Mouse (Mus musculus) myocyte (in vitro differentiated cells): ENCODE measurements at regions not wholly inside any gene's neighbourhood (a gene's known extent, or its start where the extent isn't known, plus 50 kb on each side); places are given as distances from the start of the nearest gene placed in this dataset.

ENCODE experiments used
- E2F4 ChIP-seq: IDR thresholded peaks from one replicate; pipeline ENCODE4 v1.6.1; 2011; ENCODE audit warnings: mild to moderate bottlenecking, control low read depth, moderate library complexity; ENCODE audit not compliant: insufficient read depth
- MAX ChIP-seq: IDR thresholded peaks from one replicate; pipeline ENCODE4 v1.6.1; 2011; ENCODE audit warnings: low read depth, mild to moderate bottlenecking, control low read depth
- MYOD1 ChIP-seq, 3 experiments: IDR thresholded peaks; one replicate each; pipeline ENCODE4 v1.6.1; 2011; ENCODE audit warnings: control low read depth in 2 of 3, low read depth in 2 of 3, mild to moderate bottlenecking in 2 of 3, moderate library complexity in 1 of 3; ENCODE audit not compliant: insufficient read length in 2 of 3, control insufficient read depth in 1 of 3
- MYOG ChIP-seq, 3 experiments: IDR thresholded peaks; one replicate each; pipeline ENCODE4 v1.6.1; 2011; ENCODE audit warnings: control low read depth in 2 of 3, low read depth in 2 of 3, mild to moderate bottlenecking in 2 of 3; ENCODE audit not compliant: insufficient read length in 2 of 3, control insufficient read depth in 1 of 3, insufficient read depth in 1 of 3
- POLR2A ChIP-seq: IDR thresholded peaks from one replicate; pipeline ENCODE4 v1.6.1; 2011; ENCODE audit warnings: low read depth, mild to moderate bottlenecking, control low read depth, moderate library complexity; ENCODE audit not compliant: insufficient read length
- TCF3 ChIP-seq: IDR thresholded peaks from one replicate; pipeline ENCODE4 v1.6.1; 2011; ENCODE audit warnings: low read depth, control low read depth; ENCODE audit not compliant: insufficient read length
- USF1 ChIP-seq: IDR thresholded peaks from one replicate; pipeline ENCODE4 v1.6.1; 2011; ENCODE audit warnings: low read depth, mild to moderate bottlenecking, control low read depth, moderate library complexity

- TF ChIP-seq POLR2A: no peak
- TF ChIP-seq USF1: no peak
- no peak for TF ChIP-seq TCF3
- no peak for TF ChIP-seq MAX
- no peak for TF ChIP-seq E2F4
- no peak for TF ChIP-seq MYOG (IDR thresholded peaks at IDR 0.05; ENCODE audit: control insufficient read depth in 1 of 3, insufficient read depth in 1 of 3, insufficient read length in 2 of 3, low read depth in 2 of 3)
- no peak for TF ChIP-seq MYOD1 (IDR thresholded peaks at IDR 0.05; ENCODE audit: control insufficient read depth in 1 of 3, insufficient read length in 2 of 3, low read depth in 2 of 3)
Measured at GRCm38 (mm10) chr9:72195348-72195747, 79.3 kb upstream of the Zfp280d start.
